Mouse (Mus musculus) spleen, adult 2 months (tissue): ENCODE data around the gene Myh9.

Experiments used
- CTCF ChIP-seq: fragments of 200-500 bp; IDR thresholded peaks from 2 replicates; pipeline ENCODE4 v1.5.1; 2011; ENCODE audit warnings: mild to moderate bottlenecking, inconsistent platforms; ENCODE audit not compliant: insufficient read depth, insufficient read length, insufficient replicate concordance; ENCODE audit errors: extremely low read depth
- POLR2A ChIP-seq: fragments of 200-500 bp; IDR thresholded peaks from 2 replicates; pipeline ENCODE4 v1.6.1; 2011; ENCODE audit warnings: low read depth, low read length, inconsistent platforms

- TF ChIP-seq CTCF: no peak
- TF ChIP-seq POLR2A: no peak
Observed at GRCm38 (mm10) chr15:77875953-77876352, 34.0 kb upstream of the Myh9 start.
